Mouse (Mus musculus): ENCODE measurements at regions not wholly inside any gene's neighbourhood (a gene's known extent, or its start where the extent isn't known, plus 50 kb on each side); places are given as distances from the start of the nearest gene placed in this dataset.
A peak's percentile ranks its signal among the peaks of the same experiment; 100 is the strongest.

GRCm38 (mm10) chr6:121560852-121561251 lies 74.3 kb upstream of the A2m start:
- Histone ChIP-seq H3K4me1 (ENCODE audit: control insufficient read depth, insufficient read depth, insufficient read length) (no peaks in the 10 kb centered on the region), H3K4me3 (ENCODE audit: extremely low read depth, insufficient read depth, insufficient read length) (no peak overlapping the region), H3K27me3 (ENCODE audit: control insufficient read depth, insufficient read depth, low read length) (no peaks in the 10 kb centered on the region), H3K36me3 (ENCODE audit: control insufficient read depth, insufficient read depth, low read length) (no peaks in the 10 kb centered on the region), H3K27ac (ENCODE audit: insufficient read depth, low read length) (no peak overlapping the region)
- WGBS, result 11% methylated on average over 3 of the region's 3 CpGs
- no peak for DNase-seq (ENCODE audit: low read depth in 1 of 2, low spot score in 2 of 2)
- no peak for TF ChIP-seq CTCF (IDR thresholded peaks at IDR 0.05; ENCODE audit: extremely low read depth, insufficient read depth, insufficient read length, insufficient replicate concordance)
- TF ChIP-seq POLR2A (IDR thresholded peaks at IDR 0.05; ENCODE audit: low read depth, low read length), result no peak

- DNase-seq (ENCODE audit: low read depth in 1 of 2, low spot score in 2 of 2), result no peak
- TF ChIP-seq CTCF (IDR thresholded peaks at IDR 0.05; ENCODE audit: extremely low read depth, insufficient read depth, insufficient read length, insufficient replicate concordance), result no peak
- no peak for TF ChIP-seq POLR2A (IDR thresholded peaks at IDR 0.05; ENCODE audit: low read depth, low read length)
- Histone ChIP-seq H3K36me3 (ENCODE audit: control insufficient read depth, insufficient read depth, low read length) (no peaks in the 10 kb centered on the region), H3K27me3 (ENCODE audit: control insufficient read depth, insufficient read depth, low read length) (no peaks in the 10 kb centered on the region), H3K4me1 (ENCODE audit: control insufficient read depth, insufficient read depth, insufficient read length) (no peaks in the 10 kb centered on the region), H3K4me3 (ENCODE audit: extremely low read depth, insufficient read depth, insufficient read length) (no peak overlapping the region), H3K27ac (ENCODE audit: insufficient read depth, low read length) (no peak overlapping the region)
- WGBS, result 79% methylated on average over 1 of the region's 1 CpGs
Measured at GRCm38 (mm10) chr6:121560393-121560793, 74.8 kb upstream of the A2m start.

DNA sequence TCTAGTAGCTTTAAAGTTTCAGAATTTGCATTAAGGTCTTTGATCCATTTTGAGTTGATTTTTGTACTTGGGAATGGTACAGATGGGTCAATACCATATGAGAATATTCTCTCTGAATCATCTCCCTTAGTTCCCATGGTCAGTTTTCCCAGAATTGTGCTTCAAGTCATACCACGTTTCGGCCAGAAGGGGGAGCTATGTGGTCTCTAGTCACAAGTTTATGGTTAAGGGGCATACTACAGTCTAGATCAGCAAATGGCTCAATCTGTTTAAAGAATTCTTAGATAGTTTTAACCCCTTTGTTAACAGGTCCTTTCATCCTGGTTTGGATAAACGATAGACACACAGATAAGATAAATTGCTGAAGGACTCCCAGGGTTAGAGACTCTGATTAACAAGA lies 78.7 kb upstream of the A2m start:
- no peaks in the 10 kb centered on the region for H3K4me1 ChIP-seq (ENCODE audit: control insufficient read depth, insufficient read depth, insufficient read length)
- H3K4me3 ChIP-seq (ENCODE audit: extremely low read depth, insufficient read depth, insufficient read length), result no peak overlapping the region
- H3K27ac ChIP-seq (ENCODE audit: insufficient read depth, low read length), result no peak overlapping the region
- DNase-seq (ENCODE audit: low read depth in 1 of 2, low spot score in 2 of 2), result no peak
- no peaks in the 10 kb centered on the region for H3K27me3 ChIP-seq (ENCODE audit: control insufficient read depth, insufficient read depth, low read length)
- no peaks in the 10 kb centered on the region for H3K36me3 ChIP-seq (ENCODE audit: control insufficient read depth, insufficient read depth, low read length)
- 13% methylated on average over 3 of the region's 3 CpGs for whole genome bisulfite sequencing
- TF ChIP-seq CTCF (IDR thresholded peaks at IDR 0.05; ENCODE audit: extremely low read depth, insufficient read depth, insufficient read length, insufficient replicate concordance), result no peak
- TF ChIP-seq POLR2A (IDR thresholded peaks at IDR 0.05; ENCODE audit: low read depth, low read length), result no peak

- no peaks in the 10 kb centered on the region for H3K4me1 ChIP-seq (ENCODE audit: control insufficient read depth, insufficient read depth, insufficient read length)
- TF ChIP-seq POLR2A (IDR thresholded peaks at IDR 0.05; ENCODE audit: low read depth, low read length), result no peak
- TF ChIP-seq CTCF (IDR thresholded peaks at IDR 0.05; ENCODE audit: extremely low read depth, insufficient read depth, insufficient read length, insufficient replicate concordance), result no peak
- no peaks in the 10 kb centered on the region for H3K27me3 ChIP-seq (ENCODE audit: control insufficient read depth, insufficient read depth, low read length)
- no peak overlapping the region for H3K27ac ChIP-seq (ENCODE audit: insufficient read depth, low read length)
- no peaks in the 10 kb centered on the region for H3K36me3 ChIP-seq (ENCODE audit: control insufficient read depth, insufficient read depth, low read length)
- DNase-seq (ENCODE audit: low read depth in 1 of 2, low spot score in 2 of 2), result no peak
- H3K4me3 ChIP-seq (ENCODE audit: extremely low read depth, insufficient read depth, insufficient read length), result no peak overlapping the region
- WGBS, result 83% methylated on average over 2 of the region's 2 CpGs
Measured at GRCm38 (mm10) chr6:121553501-121554132, 80.1 kb upstream of the Iqsec3 start.

- 74% methylated on average over 7 of the region's 7 CpGs for WGBS
- no peak for DNase-seq (ENCODE audit: low read depth in 1 of 2, low spot score in 2 of 2)
- no peaks in the 10 kb centered on the region for H3K4me1 ChIP-seq (ENCODE audit: control insufficient read depth, insufficient read depth, insufficient read length)
- H3K27ac ChIP-seq (ENCODE audit: insufficient read depth, low read length), result no peak overlapping the region
- H3K27me3 ChIP-seq (ENCODE audit: control insufficient read depth, insufficient read depth, low read length), result no peaks in the 10 kb centered on the region
- H3K4me3 ChIP-seq (ENCODE audit: extremely low read depth, insufficient read depth, insufficient read length), result no peak overlapping the region
- TF ChIP-seq POLR2A (IDR thresholded peaks at IDR 0.05; ENCODE audit: low read depth, low read length), result no peak
- TF ChIP-seq CTCF (IDR thresholded peaks at IDR 0.05; ENCODE audit: extremely low read depth, insufficient read depth, insufficient read length, insufficient replicate concordance), result no peak
- no peaks in the 10 kb centered on the region for H3K36me3 ChIP-seq (ENCODE audit: control insufficient read depth, insufficient read depth, low read length)
Measured at GRCm38 (mm10) chr6:121533521-121533920, 60.0 kb upstream of the Iqsec3 start.

DNA sequence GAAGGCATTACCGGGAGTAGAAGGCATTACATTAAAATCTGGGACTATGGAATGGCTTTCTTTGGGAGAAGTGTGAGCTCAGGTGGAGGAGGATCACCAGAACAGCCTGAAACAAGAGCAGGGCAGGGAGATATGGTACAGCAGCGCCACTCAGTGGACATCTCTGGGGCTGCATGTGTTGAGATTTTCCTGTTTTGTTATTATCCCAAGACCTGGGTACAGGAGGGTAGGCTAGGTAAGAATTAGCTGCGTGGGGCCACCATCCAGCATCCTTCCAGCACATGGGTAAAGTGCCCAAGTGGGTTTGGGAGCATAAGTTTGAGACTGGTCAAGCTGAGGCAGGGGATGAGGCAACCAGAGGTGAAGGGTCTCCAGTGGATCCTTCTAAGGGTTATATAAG lies 59.4 kb upstream of the Iqsec3 start:
- Histone ChIP-seq H3K4me1 (ENCODE audit: control insufficient read depth, insufficient read depth, insufficient read length) (no peaks in the 10 kb centered on the region), H3K36me3 (ENCODE audit: control insufficient read depth, insufficient read depth, low read length) (no peaks in the 10 kb centered on the region), H3K27me3 (ENCODE audit: control insufficient read depth, insufficient read depth, low read length) (no peaks in the 10 kb centered on the region), H3K27ac (ENCODE audit: insufficient read depth, low read length) (no peak overlapping the region), H3K4me3 (ENCODE audit: extremely low read depth, insufficient read depth, insufficient read length) (no peak overlapping the region)
- WGBS, result 4% methylated on average over 3 of the region's 3 CpGs
- DNase-seq (ENCODE audit: low read depth in 1 of 2, low spot score in 2 of 2), result no peak
- no peak for TF ChIP-seq POLR2A (IDR thresholded peaks at IDR 0.05; ENCODE audit: low read depth, low read length)
- TF ChIP-seq CTCF (IDR thresholded peaks at IDR 0.05; ENCODE audit: extremely low read depth, insufficient read depth, insufficient read length, insufficient replicate concordance), result peak; percentile 23; the same call in 1 of the 2 replicates

DNA sequence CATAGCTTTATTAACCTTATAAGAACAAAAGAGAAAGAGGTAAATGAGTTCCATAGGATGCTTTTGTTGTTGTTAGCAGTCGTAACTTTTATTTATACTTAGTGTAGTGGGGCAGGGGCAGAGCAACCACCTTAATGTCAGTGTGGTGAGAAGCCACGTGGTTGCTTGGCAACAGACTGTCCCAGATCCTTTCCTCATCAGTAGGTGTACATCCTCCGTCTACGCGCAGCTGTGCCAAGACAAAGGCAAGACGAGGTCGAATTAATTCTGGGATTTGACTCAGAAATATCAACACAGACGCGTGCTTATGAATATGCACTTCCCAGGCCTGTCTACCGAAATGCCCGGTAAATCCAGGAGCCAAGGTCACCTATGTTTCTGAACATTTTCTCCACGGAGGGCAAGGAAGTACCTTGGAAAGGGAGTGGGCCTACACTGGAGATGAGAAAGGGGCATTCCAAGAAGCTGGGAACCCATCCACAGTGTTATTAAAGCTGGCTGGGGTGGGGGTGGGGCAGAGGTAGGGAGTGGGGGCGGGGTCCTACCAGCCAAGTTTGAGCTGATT lies 58.4 kb upstream of the Iqsec3 start:
- H3K27me3 ChIP-seq (ENCODE audit: control insufficient read depth, insufficient read depth, low read length), result no peaks in the 10 kb centered on the region
- H3K27ac ChIP-seq (ENCODE audit: insufficient read depth, low read length), result no peak overlapping the region
- H3K4me3 ChIP-seq (ENCODE audit: extremely low read depth, insufficient read depth, insufficient read length), result no peak overlapping the region
- no peaks in the 10 kb centered on the region for H3K36me3 ChIP-seq (ENCODE audit: control insufficient read depth, insufficient read depth, low read length)
- no peak for TF ChIP-seq CTCF (IDR thresholded peaks at IDR 0.05; ENCODE audit: extremely low read depth, insufficient read depth, insufficient read length, insufficient replicate concordance)
- TF ChIP-seq POLR2A (IDR thresholded peaks at IDR 0.05; ENCODE audit: low read depth, low read length), result no peak
- no peak for DNase-seq (ENCODE audit: low read depth in 1 of 2, low spot score in 2 of 2)
- WGBS, result 74% methylated on average over 13 of the region's 13 CpGs
- H3K4me1 ChIP-seq (ENCODE audit: control insufficient read depth, insufficient read depth, insufficient read length), result no peaks in the 10 kb centered on the region

Measured in spleen, adult 2 months (tissue).